Mouse (Mus musculus): ENCODE results near the gene Mmp23. TPM values are rescaled to one million over a fixed set of nuclear protein-coding genes. Genes with fewer than 3 reads are reported as not detected.

Mmp23 gene
- total RNA-seq, 2 experiments from 2014 or later = 2.5 to 2.9 TPM

GRCm38 (mm10) chr4:155605132-155605531 is 48.1 kb downstream of the Mmp23 start:
- intact Hi-C loops (cut with DNase I) = no loop called here
- DNase-seq (ENCODE audit: low spot score in 2 of 2) = no peak

DNA sequence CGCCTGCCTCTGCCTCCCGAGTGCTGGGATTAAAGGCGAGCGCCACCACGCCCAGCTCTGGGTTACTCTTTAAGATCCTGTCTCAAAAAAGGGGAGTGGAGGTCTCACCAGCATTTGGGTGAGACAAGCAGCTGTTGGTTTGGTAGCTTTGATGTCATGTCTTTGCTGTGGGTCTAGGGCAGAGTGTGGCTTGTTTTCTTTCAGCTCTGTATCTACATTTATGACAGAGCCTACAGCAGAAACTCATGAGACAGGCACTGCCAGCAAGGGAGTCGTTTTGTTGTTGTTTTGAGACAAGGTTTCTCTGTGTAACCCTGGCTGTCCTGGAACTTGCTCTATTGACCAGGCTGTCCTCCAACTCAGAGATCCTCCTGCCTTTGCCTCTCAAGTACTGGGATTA is 49.4 kb downstream of the Mmp23 start:
- intact Hi-C loops (cut with DNase I) = no loop called here
- DNase-seq (ENCODE audit: low spot score in 2 of 2) = no peak

- DNase-seq (ENCODE audit: low spot score in 2 of 2) = no peak
- intact Hi-C loops (cut with DNase I) = no loop called here
These were observed 50.4 kb downstream of the Mmp23 start for GRCm38 (mm10) chr4:155602753-155603152.

GRCm38 (mm10) chr4:155601997-155602456 is 51.2 kb downstream of the Mmp23 start:
- no peak for DNase-seq (ENCODE audit: low spot score in 2 of 2)
- intact Hi-C loops (cut with DNase I) = no loop called here

- intact Hi-C loops (cut with DNase I) = no loop called here
These were observed 51.8 kb downstream of the Mmp23 start, which contains the start of gene Slc35e2 for GRCm38 (mm10) chr4:155601091-155601996. Gene Slc35e2 (plus strand): TSS chr4:155601416.

More at GRCm38 (mm10) chr4:155601091-155601996, 51.8 kb downstream of the Mmp23 start, which contains the start of gene Slc35e2:
- DNase-seq (ENCODE audit: low spot score in 2 of 2) = peak; percentile 94 to 97

Other genes starting within 250 kb of the Mmp23 start
- 10 to 100 TPM; 12.7 to 13.7 TPM for gene Cfap74, start 244.2 kb downstream of the Mmp23 start, total RNA-seq (2021)
- 1 to 10 TPM; 1.5 TPM for gene Tmem52, start 184.3 kb downstream of the Mmp23 start, total RNA-seq (2021)
- 100 to 1,000 TPM; 918 to 924 TPM for gene Gnb1, start 162.0 kb downstream of the Mmp23 start, total RNA-seq (2021)
- 10 to 100 TPM; 58.8 to 61.7 TPM for gene Nadk, start 91.0 kb downstream of the Mmp23 start, total RNA-seq (2021)
- gene Slc35e2, start 52.0 kb downstream of the Mmp23 start, total RNA-seq (2021) = 10 to 100 TPM; 49.9 to 51.5 TPM
- 10 to 100 TPM; 45.9 to 53.1 TPM for gene Cdk11b, start 28.5 kb downstream of the Mmp23 start, total RNA-seq (2021)
- not detected for gene Gm10563, start 8.0 kb downstream of the Mmp23 start, total RNA-seq (2021)
- gene Mib2, start 15.8 kb upstream of the Mmp23 start, total RNA-seq (2021) = 100 to 1,000 TPM; 112 to 113 TPM
- 10 to 100 TPM; 26.5 to 29.2 TPM for gene Fndc10, start 41.0 kb upstream of the Mmp23 start, total RNA-seq (2021)
- 10 to 100 TPM; 93.3 to 98.2 TPM for gene Ssu72, start 51.4 kb upstream of the Mmp23 start, total RNA-seq (2021)
- gene Tmem240, start 81.4 kb upstream of the Mmp23 start, total RNA-seq (2021) = 10 to 100 TPM; 58.0 to 61.9 TPM
- gene Atad3a, start 107.7 kb upstream of the Mmp23 start, total RNA-seq (2021) = 10 to 100 TPM; 44.0 to 52.3 TPM
- 10 to 100 TPM; 14.0 to 16.6 TPM for gene Vwa1, start 121.3 kb upstream of the Mmp23 start, total RNA-seq (2021)
- 10 to 100 TPM; 16.8 to 20.7 TPM for gene Tmem88b, start 132.5 kb upstream of the Mmp23 start, total RNA-seq (2021)
- gene Ankrd65, start 137.1 kb upstream of the Mmp23 start, total RNA-seq (2021) = not detected
- 10 to 100 TPM; 93.9 to 97.9 TPM for gene Mrpl20, start 149.5 kb upstream of the Mmp23 start, total RNA-seq (2021)
- gene Ccnl2, start 159.1 kb upstream of the Mmp23 start, total RNA-seq (2021) = 10 to 100 TPM; 65.7 to 78.1 TPM
- 100 to 1,000 TPM in 1 of 2 experiments, 10 to 100 TPM in 1; 99.6 to 104 TPM for gene Aurkaip1, start 177.9 kb upstream of the Mmp23 start, total RNA-seq (2021)
- gene Mxra8, start 186.3 kb upstream of the Mmp23 start, total RNA-seq (2021) = 1 to 10 TPM; 7.0 to 8.4 TPM
- gene Dvl1, start 194.0 kb upstream of the Mmp23 start, total RNA-seq (2021) = 10 to 100 TPM; 87.9 to 88.0 TPM
- gene Tas1r3, start 210.0 kb upstream of the Mmp23 start, total RNA-seq (2021) = under 1 TPM; 0.27 to 0.32 TPM
- gene Cptp, start 216.1 kb upstream of the Mmp23 start, total RNA-seq (2021) = 10 to 100 TPM; 25.5 to 31.8 TPM
- gene Ints11, start 216.2 kb upstream of the Mmp23 start, total RNA-seq (2021) = 10 to 100 TPM; 38.1 to 38.5 TPM
- gene Pusl1, start 238.4 kb upstream of the Mmp23 start, total RNA-seq (2021) = 10 to 100 TPM; 60.5 to 65.5 TPM
- 100 to 1,000 TPM; 133 to 136 TPM for gene Acap3, start 238.4 kb upstream of the Mmp23 start, total RNA-seq (2021)

Data from left cerebral cortex, postnatal 25 days (tissue).